Mouse (Mus musculus) mesoderm, embryonic 11.5 days (tissue): ENCODE measurements around the gene Ift81.

ENCODE experiments used
- DNase-seq: peaks from one replicate; pipeline ENCODE4 v3.0.0-alpha.2; 2012; ENCODE audit warnings: low read depth, low spot score

Gene Ift81

GRCm38 (mm10) chr5:122625565-122626252 is 11.4 kb upstream of the Ift81 start:
- DNase-seq: no peak

GRCm38 (mm10) chr5:122624952-122625479 is 10.7 kb upstream of the Ift81 start:
- DNase-seq: no peak

GRCm38 (mm10) chr5:122623861-122624260 is 9.5 kb upstream of the Ift81 start:
- DNase-seq: no peak

GRCm38 (mm10) chr5:122622526-122622925 is 8.2 kb upstream of the Ift81 start:
- no peak for DNase-seq

- peak; percentile 84 for DNase-seq
These were observed 7.1 kb upstream of the Ift81 start for GRCm38 (mm10) chr5:122621376-122621886.

- DNase-seq: no peak
These were observed 5.5 kb upstream of the Ift81 start for GRCm38 (mm10) chr5:122619686-122620296.

GRCm38 (mm10) chr5:122617718-122618117 is 3.4 kb upstream of the Ift81 start:
- DNase-seq: no peak

GRCm38 (mm10) chr5:122611651-122612050 is 2.7 kb downstream of the Ift81 start:
- DNase-seq: no peak

GRCm38 (mm10) chr5:122604894-122605293 is 9.4 kb downstream of the Ift81 start:
- no peak for DNase-seq

- DNase-seq: no peak
These were observed 12.1 kb downstream of the Ift81 start for GRCm38 (mm10) chr5:122602233-122602632.

- DNase-seq: no peak
These were observed 18.8 kb downstream of the Ift81 start for GRCm38 (mm10) chr5:122595470-122595869.

GRCm38 (mm10) chr5:122589891-122590290 is 24.4 kb downstream of the Ift81 start:
- no peak for DNase-seq

- DNase-seq: no peak
These were observed 28.8 kb downstream of the Ift81 start for GRCm38 (mm10) chr5:122585546-122585945.

GRCm38 (mm10) chr5:122584093-122584492 is 30.2 kb downstream of the Ift81 start:
- no peak for DNase-seq

- no peak for DNase-seq
These were observed 37.5 kb downstream of the Ift81 start for GRCm38 (mm10) chr5:122576683-122577329.

GRCm38 (mm10) chr5:122572001-122572400 is 42.3 kb downstream of the Ift81 start:
- DNase-seq: no peak

- no peak for DNase-seq
These were observed 47.7 kb downstream of the Ift81 start for GRCm38 (mm10) chr5:122566626-122567025.

- no peak for DNase-seq
These were observed 53.7 kb downstream of the Ift81 start for GRCm38 (mm10) chr5:122560654-122561053.

GRCm38 (mm10) chr5:122558127-122558526 is 56.2 kb downstream of the Ift81 start:
- no peak for DNase-seq

- no peak for DNase-seq
These were observed 59.2 kb downstream of the Ift81 start for GRCm38 (mm10) chr5:122555107-122555506.

- DNase-seq: no peak
These were observed 61.7 kb downstream of the Ift81 start for GRCm38 (mm10) chr5:122552638-122553037.

- no peak for DNase-seq
These were observed 63.9 kb downstream of the Ift81 start for GRCm38 (mm10) chr5:122550460-122550859.
